Comparison of ENCODE assay signal across 8 mouse cellular contexts in genomic region chr4:80910481-80910870, GRCm38 (mm10). TPM values are rescaled to one million over a fixed set of nuclear protein-coding genes. Genes with fewer than 3 reads are reported as not detected.
A peak's percentile ranks its signal among the peaks of the same experiment; 100 is the strongest.
DNase-seq lines count a peak whose midpoint lies in the region; ATAC-seq and TF ChIP-seq lines count a peak whose summit lies in the region.

Gene Lurap1l (plus strand): TSS chr4:80910646.

- no peak for ATAC-seq in embryonic facial prominence, embryonic 15.5 days (ENCODE audit: insufficient number of reproducible peaks, low FRiP score, low TSS enrichment, low read depth)
- no peak for ATAC-seq in heart, embryonic 13.5 days (ENCODE audit: extremely low read depth, insufficient number of reproducible peaks, low FRiP score, low TSS enrichment)
- ATAC-seq in kidney, embryonic 16.5 days (ENCODE audit: low FRiP score, low TSS enrichment) = peak; percentile 64
- no peak for ATAC-seq in liver, embryonic 12.5 days
- ATAC-seq in neural tube, embryonic 14.5 days (ENCODE audit: low read depth) = peak; percentile 32; the same call in 1 of the 2 replicates
- no peak for ATAC-seq in CD4-positive, CD25-positive, alpha-beta regulatory T cell, adult 4 months

- H3K9ac ChIP-seq in embryonic facial prominence, embryonic 15.5 days = peak within 1 kb of the TSS; percentile 58
- peak within 1 kb of the TSS; percentile 83 for H3K9ac ChIP-seq in heart, embryonic 13.5 days
- H3K9ac ChIP-seq in kidney, embryonic 16.5 days (replicated peaks; ENCODE audit: low read length) = peak within 1 kb of the TSS; percentile 90
- H3K9ac ChIP-seq in liver, embryonic 12.5 days = peak within 1 kb of the TSS; percentile 59
- H3K9ac ChIP-seq in neural tube, embryonic 14.5 days (replicated peaks; ENCODE audit: low read depth, low read length) = peak within 1 kb of the TSS; percentile 74

- DNase-seq in spleen, adult 2 months (ENCODE audit: low read depth in 1 of 2, low spot score in 2 of 2) = no peak
- no peak for DNase-seq in spleen, adult 18-20 months

- H3K27me3 ChIP-seq in spleen, adult 2 months (ENCODE audit: control insufficient read depth, insufficient read depth, low read length) = no peaks in the 10 kb centered on the region
- H3K27me3 ChIP-seq in embryonic facial prominence, embryonic 15.5 days = no peaks in the 10 kb centered on the region
- H3K27me3 ChIP-seq in heart, embryonic 13.5 days (replicated peaks) = no peaks in the 10 kb centered on the region
- no peaks in the 10 kb centered on the region for H3K27me3 ChIP-seq in kidney, embryonic 16.5 days (ENCODE audit: insufficient read depth, low read length)
- H3K27me3 ChIP-seq in liver, embryonic 12.5 days (replicated peaks) = peaks cover 18% of the 10 kb centered on the region
- no peaks in the 10 kb centered on the region for H3K27me3 ChIP-seq in neural tube, embryonic 14.5 days (ENCODE audit: control insufficient read depth, insufficient read depth, low read length)

- H3K27ac ChIP-seq in spleen, adult 2 months (ENCODE audit: insufficient read depth, low read length) = no peak within 1 kb of the TSS
- peak within 1 kb of the TSS; percentile 81 for H3K27ac ChIP-seq in embryonic facial prominence, embryonic 15.5 days (replicated peaks)
- peak within 1 kb of the TSS; percentile 49 for H3K27ac ChIP-seq in heart, embryonic 13.5 days (replicated peaks)
- H3K27ac ChIP-seq in kidney, embryonic 16.5 days (ENCODE audit: low read length) = peak within 1 kb of the TSS; percentile 95
- H3K27ac ChIP-seq in liver, embryonic 12.5 days = peak within 1 kb of the TSS; percentile 72
- peak within 1 kb of the TSS; percentile 84 for H3K27ac ChIP-seq in neural tube, embryonic 14.5 days (ENCODE audit: low read depth, low read length)

- H3K4me1 ChIP-seq in spleen, adult 2 months (ENCODE audit: control insufficient read depth, insufficient read depth, insufficient read length) = no peaks in the 10 kb centered on the region
- H3K4me1 ChIP-seq in embryonic facial prominence, embryonic 15.5 days = no peaks in the 10 kb centered on the region
- H3K4me1 ChIP-seq in heart, embryonic 13.5 days = 0 out of 2 replicates have a peak, but pooled peaks cover 6% of the 10 kb centered on the region
- peaks cover 11% of the 10 kb centered on the region; the same call in 1 of the 2 replicates for H3K4me1 ChIP-seq in kidney, embryonic 16.5 days (ENCODE audit: insufficient read depth, low read length)
- H3K4me1 ChIP-seq in liver, embryonic 12.5 days = no peaks in the 10 kb centered on the region
- H3K4me1 ChIP-seq in neural tube, embryonic 14.5 days (ENCODE audit: control insufficient read depth, insufficient read depth, low read length) = peaks cover 5% of the 10 kb centered on the region; the same call in 1 of the 2 replicates

- H3K4me3 ChIP-seq in spleen, adult 2 months (ENCODE audit: extremely low read depth, insufficient read depth, insufficient read length) = peak within 1 kb of the TSS; percentile 39
- H3K4me3 ChIP-seq in embryonic facial prominence, embryonic 15.5 days (replicated peaks) = peak within 1 kb of the TSS; percentile 73
- H3K4me3 ChIP-seq in heart, embryonic 13.5 days = peak within 1 kb of the TSS; percentile 77
- H3K4me3 ChIP-seq in kidney, embryonic 16.5 days (ENCODE audit: low read length) = peak within 1 kb of the TSS; percentile 84
- H3K4me3 ChIP-seq in liver, embryonic 12.5 days = peak within 1 kb of the TSS; percentile 57
- peak within 1 kb of the TSS; percentile 63 for H3K4me3 ChIP-seq in neural tube, embryonic 14.5 days (ENCODE audit: low read depth, low read length)

- WGBS in spleen, adult 2 months = 2% methylated on average over 10 of the region's 10 CpGs
- under 1% methylated on average over 10 of the region's 10 CpGs for WGBS in embryonic facial prominence, embryonic 15.5 days
- WGBS in heart, embryonic 13.5 days = 1% methylated on average over 10 of the region's 10 CpGs
- 0% methylated on average over 10 of the region's 10 CpGs for WGBS in kidney, embryonic 16.5 days
- whole genome bisulfite sequencing in liver, embryonic 12.5 days (ENCODE audit: insufficient replicate concordance) = 0% methylated on average over 10 of the region's 10 CpGs
- under 1% methylated on average over 10 of the region's 10 CpGs for WGBS in neural tube, embryonic 14.5 days

- H3K4me2 ChIP-seq in embryonic facial prominence, embryonic 15.5 days (replicated peaks) = peak within 1 kb of the TSS; percentile 94
- peak within 1 kb of the TSS; percentile 97 for H3K4me2 ChIP-seq in heart, embryonic 13.5 days
- peak within 1 kb of the TSS; percentile 72 for H3K4me2 ChIP-seq in kidney, embryonic 16.5 days (replicated peaks; ENCODE audit: low read depth, low read length)
- peak within 1 kb of the TSS; percentile 67 for H3K4me2 ChIP-seq in liver, embryonic 12.5 days
- H3K4me2 ChIP-seq in neural tube, embryonic 14.5 days (ENCODE audit: low read depth, low read length) = peak within 1 kb of the TSS; percentile 72

- TF ChIP-seq POLR2A in spleen, adult 2 months (IDR thresholded peaks at IDR 0.05; ENCODE audit: low read depth, low read length) = no peak

- no peak for TF ChIP-seq CTCF in spleen, adult 2 months (IDR thresholded peaks at IDR 0.05; ENCODE audit: extremely low read depth, insufficient read depth, insufficient read length, insufficient replicate concordance)

- no peaks in the 10 kb centered on the region for H3K9me3 ChIP-seq in embryonic facial prominence, embryonic 15.5 days (replicated peaks)
- no peaks in the 10 kb centered on the region for H3K9me3 ChIP-seq in heart, embryonic 13.5 days
- H3K9me3 ChIP-seq in kidney, embryonic 16.5 days (ENCODE audit: low read length) = no peaks in the 10 kb centered on the region
- H3K9me3 ChIP-seq in liver, embryonic 12.5 days (replicated peaks) = no peaks in the 10 kb centered on the region
- H3K9me3 ChIP-seq in neural tube, embryonic 14.5 days (ENCODE audit: control insufficient read depth, low read length) = no peaks in the 10 kb centered on the region

- H3K36me3 ChIP-seq in spleen, adult 2 months (ENCODE audit: control insufficient read depth, insufficient read depth, low read length) = no peaks in the 10 kb centered on the region
- H3K36me3 ChIP-seq in embryonic facial prominence, embryonic 15.5 days = no peaks in the 10 kb centered on the region
- H3K36me3 ChIP-seq in heart, embryonic 13.5 days = no peaks in the 10 kb centered on the region
- H3K36me3 ChIP-seq in kidney, embryonic 16.5 days (ENCODE audit: insufficient read depth, low read length) = no peaks in the 10 kb centered on the region
- H3K36me3 ChIP-seq in liver, embryonic 12.5 days = no peaks in the 10 kb centered on the region
- no peaks in the 10 kb centered on the region for H3K36me3 ChIP-seq in neural tube, embryonic 14.5 days (ENCODE audit: control insufficient read depth, insufficient read depth, low read length)

RNA-seq across cellular contexts. Expression of gene Lurap1l, which starts in this region (rescaled TPM):
- 2.4 and 2.7 TPM in 2 replicates for polyA plus RNA-seq in spleen, adult 2 months (2012; rRNA removed)
- 20.2 and 20.9 TPM in 2 replicates for polyA plus RNA-seq in embryonic facial prominence, embryonic 15.5 days (2015; fragmentation: Nextera tagmentation; extraction: Ambion mirVana)
- polyA plus RNA-seq in heart, embryonic 13.5 days (2015; fragmentation: Nextera tagmentation; extraction: Ambion mirVana) = 2.1 and 2.4 TPM in 2 replicates
- polyA plus RNA-seq in kidney, embryonic 16.5 days (2015; fragmentation: Nextera tagmentation; extraction: Ambion mirVana) = 13.1 and 15.5 TPM in 2 replicates
- polyA plus RNA-seq in liver, embryonic 12.5 days (2016; fragmentation: Nextera tagmentation; extraction: Ambion mirVana) = 3.5 and 3.7 TPM in 2 replicates
- polyA plus RNA-seq in neural tube, embryonic 14.5 days (2014; fragmentation: Nextera tagmentation; extraction: Ambion mirVana) = 13.3 and 15.3 TPM in 2 replicates
- polyA plus RNA-seq in CD4-positive, CD25-positive, alpha-beta regulatory T cell, adult 4 months (2017; shearing (Covaris generic)) = not detected

Comparison
In these comparisons a context has a peak if more than half of its experiments do, and no peak if none do; other contexts are left out.
1. ATAC-seq: peak in kidney, embryonic 16.5 days (single experiment) and neural tube, embryonic 14.5 days (single experiment); none in embryonic facial prominence, embryonic 15.5 days (single experiment), heart, embryonic 13.5 days (single experiment), liver, embryonic 12.5 days (single experiment) and CD4-positive, CD25-positive, alpha-beta regulatory T cell, adult 4 months (single experiment).
2. Peak in every context shown above with its lines, with median percentiles within 50 percentile points of each other: H3K4me3 ChIP-seq, H3K4me2 ChIP-seq and H3K9ac ChIP-seq.